Mouse (Mus musculus) lung, embryonic 14.5 days (tissue): ENCODE measurements around the gene Fitm2. TPM values are rescaled to one million over a fixed set of nuclear protein-coding genes. Genes with fewer than 3 reads are reported as not detected.

Experiments
- ATAC-seq: fragments of 200-750 bp; cut with Nextera tagmentation; 2 replicates; pipeline ENCODE4 v1.8.0; 2017; ENCODE audit warnings: mild to moderate bottlenecking, moderate TSS enrichment, moderate library complexity; ENCODE audit not compliant: insufficient read depth
- DNase-seq: peaks from one replicate; pipeline ENCODE4 v3.0.0-alpha.2; 2015
- H3K27ac ChIP-seq: fragments of 300-500 bp; sonication (generic); 2 replicates; pipeline ENCODE4 v1.5.1; 2014; ENCODE audit warnings: low read depth, mild to moderate bottlenecking, moderate library complexity
- H3K27me3 ChIP-seq: fragments of 300-500 bp; sonication (generic); 2 replicates; pipeline ENCODE4 v1.6.1; 2014; ENCODE audit warnings: low read length, control low read depth; ENCODE audit not compliant: insufficient read depth
- H3K36me3 ChIP-seq: fragments of 300-500 bp; sonication (generic); 2 replicates; pipeline ENCODE4 v1.6.1; 2014; ENCODE audit warnings: control low read depth; ENCODE audit not compliant: insufficient read depth
- H3K4me1 ChIP-seq: fragments of 300-500 bp; sonication (generic); 2 replicates; pipeline ENCODE4 v1.6.1; 2014; ENCODE audit warnings: antibody characterized with exemption, control low read depth; ENCODE audit not compliant: insufficient read depth
- H3K4me2 ChIP-seq: fragments of 300-500 bp; sonication (generic); 2 replicates; pipeline ENCODE4 v1.6.1; 2014; ENCODE audit warnings: mild to moderate bottlenecking
- H3K4me3 ChIP-seq: fragments of 300-500 bp; sonication (generic); 2 replicates; pipeline ENCODE4 v1.5.1; 2014; ENCODE audit warnings: low read depth, low read length
- H3K9ac ChIP-seq: fragments of 300-500 bp; sonication (generic); 2 replicates; pipeline ENCODE4 v1.6.1; 2014
- H3K9me3 ChIP-seq: fragments of 300-500 bp; sonication (generic); 2 replicates; pipeline ENCODE4 v1.6.1; 2016; ENCODE audit warnings: low read depth, low read length, control low read depth
- CTCF ChIP-seq: IDR thresholded peaks from 2 replicates; pipeline ENCODE4 v1.5.1; 2016; ENCODE audit warnings: antibody characterized with exemption, low read depth
- WGBS: fragments of 180-500 bp; shearing (Covaris S2); extraction: QIAGEN DNeasy Blood & Tissue Kit; methylation state at CpG from one replicate; pipeline ENCODE4 v1.1.7; 2014; 5-methylcytosine and 5-hydroxymethylcytosine counted together
- polyA plus RNA-seq: library from polyadenylated mRNA; unstranded; fragments of >200 nt; fragmentation: Nextera tagmentation; extraction: Ambion mirVana; gene quantifications from 2 replicates; pipeline ENCODE4 v1.2.1, GENCODE M21; 2014

The Fitm2 gene
- polyA plus RNA-seq, 1 experiment from 2014 or later = 10.1 TPM

- H3K9me3 ChIP-seq = no peaks in the 10 kb centered on the region
- peak overlapping the region; percentile 92 for H3K4me2 ChIP-seq
- peak; percentile 4 for DNase-seq
- peak; percentile 68 for ATAC-seq
- H3K27me3 ChIP-seq = no peaks in the 10 kb centered on the region
- peaks cover 8% of the 10 kb centered on the region; the same call in 1 of the 2 replicates for H3K4me1 ChIP-seq
- peaks cover 21% of the 10 kb centered on the region; the same call in 1 of the 2 replicates for H3K36me3 ChIP-seq
- no peak overlapping the region for H3K27ac ChIP-seq
- peak overlapping the region; percentile 83 for H3K9ac ChIP-seq
- 3% methylated on average over 36 of the region's 36 CpGs for WGBS
- TF ChIP-seq CTCF = no peak
- H3K4me3 ChIP-seq = peak overlapping the region; percentile 86
Measured at GRCm38 (mm10) chr2:163471710-163472465, 541 bp downstream of the Fitm2 start.

DNA sequence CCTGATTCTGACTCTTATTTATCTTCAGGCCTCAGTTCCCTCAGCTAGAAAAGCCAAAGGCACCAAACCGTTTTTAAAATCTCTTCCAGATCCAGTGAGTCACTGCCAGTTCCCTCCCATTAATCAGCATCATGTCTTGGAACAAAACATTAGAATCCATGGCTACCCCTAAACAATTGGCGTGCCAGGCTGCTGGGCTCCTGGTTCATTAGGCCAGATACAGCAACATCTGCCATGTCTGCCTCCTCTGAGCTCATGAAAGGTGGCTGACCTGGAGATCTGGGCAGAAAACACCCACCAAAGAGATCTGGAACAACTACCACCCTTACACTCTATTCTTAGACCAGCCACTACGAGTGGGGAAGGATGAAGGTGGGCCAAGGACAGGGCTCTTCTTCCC lies 1.3 kb downstream of the Fitm2 start:
- no peak for TF ChIP-seq CTCF
- Histone ChIP-seq H3K4me3 (peak overlapping the region; percentile 86; the same call in 1 of the 2 replicates), H3K27me3 (no peaks in the 10 kb centered on the region), H3K36me3 (peaks cover 21% of the 10 kb centered on the region; the same call in 1 of the 2 replicates), H3K9me3 (no peaks in the 10 kb centered on the region), H3K27ac (no peak overlapping the region), H3K4me2 (peak overlapping the region; percentile 92), H3K9ac (peak overlapping the region; percentile 83; the same call in 1 of the 2 replicates), H3K4me1 (peaks cover 8% of the 10 kb centered on the region; the same call in 1 of the 2 replicates)
- no peak for DNase-seq
- ATAC-seq = no peak
- 71% methylated on average over 3 of the region's 3 CpGs for WGBS

GRCm38 (mm10) chr2:163469711-163470110 lies 2.7 kb downstream of the Fitm2 start:
- Histone ChIP-seq H3K9me3 (no peaks in the 10 kb centered on the region), H3K9ac (no peak overlapping the region), H3K4me2 (no peak overlapping the region), H3K27me3 (no peaks in the 10 kb centered on the region), H3K36me3 (peaks cover 21% of the 10 kb centered on the region; the same call in 1 of the 2 replicates), H3K27ac (no peak overlapping the region), H3K4me3 (no peak overlapping the region), H3K4me1 (peaks cover 8% of the 10 kb centered on the region; the same call in 1 of the 2 replicates)
- no peak for TF ChIP-seq CTCF
- DNase-seq (no peak), ATAC-seq (no peak)
- WGBS = 92% methylated on average over 15 of the region's 15 CpGs

DNA sequence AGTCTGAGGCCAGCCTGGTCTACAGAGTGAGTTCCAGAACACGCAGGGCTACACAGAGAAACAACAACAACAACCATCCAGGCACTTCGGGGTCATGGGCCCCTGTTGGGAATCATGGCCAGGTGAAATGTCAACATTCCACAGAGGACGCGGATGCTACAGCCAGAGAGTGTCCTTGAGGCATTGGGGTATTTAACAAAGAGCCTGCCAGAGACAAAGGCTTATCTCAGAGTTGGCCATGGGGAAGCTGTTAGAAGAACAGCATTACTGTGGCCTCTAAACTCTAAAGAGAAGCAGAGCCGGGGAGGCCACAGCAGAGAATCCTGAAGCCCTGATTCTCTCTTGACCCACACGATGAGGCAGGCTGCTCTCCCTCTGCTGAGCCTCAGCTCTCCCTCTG lies 3.6 kb downstream of the Fitm2 start:
- Histone ChIP-seq H3K4me3 (no peak overlapping the region), H3K9me3 (no peaks in the 10 kb centered on the region), H3K36me3 (peaks cover 21% of the 10 kb centered on the region; the same call in 1 of the 2 replicates), H3K27me3 (no peaks in the 10 kb centered on the region), H3K9ac (no peak overlapping the region), H3K27ac (no peak overlapping the region), H3K4me1 (peaks cover 8% of the 10 kb centered on the region; the same call in 1 of the 2 replicates), H3K4me2 (no peak overlapping the region)
- TF ChIP-seq CTCF = no peak
- no peak for ATAC-seq
- DNase-seq = no peak
- WGBS = 91% methylated on average over 6 of the region's 6 CpGs

GRCm38 (mm10) chr2:163467585-163467984 lies 4.8 kb downstream of the Fitm2 start:
- Histone ChIP-seq H3K36me3 (peaks cover 21% of the 10 kb centered on the region; the same call in 1 of the 2 replicates), H3K4me3 (no peak overlapping the region), H3K4me2 (no peak overlapping the region), H3K27ac (no peak overlapping the region), H3K4me1 (peaks cover 8% of the 10 kb centered on the region; the same call in 1 of the 2 replicates), H3K9me3 (no peaks in the 10 kb centered on the region), H3K9ac (no peak overlapping the region), H3K27me3 (no peaks in the 10 kb centered on the region)
- no peak for TF ChIP-seq CTCF
- ATAC-seq (no peak), DNase-seq (no peak)
- 81% methylated on average over 6 of the region's 6 CpGs for WGBS

- no peak overlapping the region for H3K27ac ChIP-seq
- H3K9ac ChIP-seq = no peak overlapping the region
- DNase-seq (peak; percentile 35), ATAC-seq (peak; percentile 74)
- 44% methylated on average over 8 of the region's 8 CpGs for WGBS
- H3K9me3 ChIP-seq = no peaks in the 10 kb centered on the region
- H3K36me3 ChIP-seq = peaks cover 21% of the 10 kb centered on the region; the same call in 1 of the 2 replicates
- no peaks in the 10 kb centered on the region for H3K27me3 ChIP-seq
- H3K4me2 ChIP-seq = no peak overlapping the region
- TF ChIP-seq CTCF = no peak
- no peak overlapping the region for H3K4me3 ChIP-seq
- H3K4me1 ChIP-seq = peaks cover 7% of the 10 kb centered on the region; the same call in 1 of the 2 replicates
Measured at GRCm38 (mm10) chr2:163466771-163467170, 5.7 kb downstream of the Fitm2 start.

GRCm38 (mm10) chr2:163464562-163464961 lies 7.9 kb downstream of the Fitm2 start:
- Histone ChIP-seq H3K27ac (no peak overlapping the region), H3K9me3 (no peaks in the 10 kb centered on the region), H3K9ac (no peak overlapping the region), H3K36me3 (peaks cover 18% of the 10 kb centered on the region; the same call in 1 of the 2 replicates), H3K4me2 (no peak overlapping the region), H3K4me1 (no peaks in the 10 kb centered on the region), H3K27me3 (no peaks in the 10 kb centered on the region), H3K4me3 (no peak overlapping the region)
- ATAC-seq (no peak), DNase-seq (no peak)
- TF ChIP-seq CTCF = no peak
- 34% methylated on average over 6 of the region's 6 CpGs for WGBS
